Mouse (Mus musculus): Measurements from ENCODE around the gene Trim44.
A peak's percentile ranks its signal among the peaks of the same experiment; 100 is the strongest.

Gene Trim44

GRCm38 (mm10) chr2:102407363-102408184 is at the start of gene Trim44:
Gene Trim44 (minus strand): TSS chr2:102407828.
- DNase-seq (ENCODE audit: low spot score), result no peak

GRCm38 (mm10) chr2:102455126-102455525 is 47.5 kb upstream of the Trim44 start:
- no peak for DNase-seq (ENCODE audit: low spot score)

- DNase-seq (ENCODE audit: low spot score), result no peak
These were observed 45.8 kb upstream of the Trim44 start for GRCm38 (mm10) chr2:102453447-102453846.

GRCm38 (mm10) chr2:102451671-102452549 is 44.3 kb upstream of the Trim44 start, which contains the start of gene Fjx1:
Gene Fjx1 (minus strand): TSS chr2:102452499.
- DNase-seq (ENCODE audit: low spot score), result no peak

- DNase-seq (ENCODE audit: low spot score), result peak; percentile 4
These were observed 43.4 kb upstream of the Trim44 start for GRCm38 (mm10) chr2:102450761-102451670.

- no peak for DNase-seq (ENCODE audit: low spot score)
These were observed 42.7 kb upstream of the Trim44 start for GRCm38 (mm10) chr2:102450248-102450760.

GRCm38 (mm10) chr2:102449630-102450247 is 42.1 kb upstream of the Trim44 start:
- DNase-seq (ENCODE audit: low spot score), result no peak

GRCm38 (mm10) chr2:102449056-102449455 is 41.4 kb upstream of the Trim44 start:
- DNase-seq (ENCODE audit: low spot score), result no peak

- DNase-seq (ENCODE audit: low spot score), result no peak
These were observed 40.2 kb upstream of the Trim44 start for GRCm38 (mm10) chr2:102447831-102448230.

GRCm38 (mm10) chr2:102446851-102447250 is 39.2 kb upstream of the Trim44 start:
- no peak for DNase-seq (ENCODE audit: low spot score)

- no peak for DNase-seq (ENCODE audit: low spot score)
These were observed 29.9 kb upstream of the Trim44 start for GRCm38 (mm10) chr2:102437357-102438030.

GRCm38 (mm10) chr2:102433879-102434278 is 26.3 kb upstream of the Trim44 start:
- DNase-seq (ENCODE audit: low spot score), result no peak

GRCm38 (mm10) chr2:102431084-102431483 is 23.5 kb upstream of the Trim44 start:
- DNase-seq (ENCODE audit: low spot score), result no peak

GRCm38 (mm10) chr2:102427974-102428373 is 20.3 kb upstream of the Trim44 start:
- no peak for DNase-seq (ENCODE audit: low spot score)

GRCm38 (mm10) chr2:102426434-102426833 is 18.8 kb upstream of the Trim44 start:
- DNase-seq (ENCODE audit: low spot score), result no peak

- DNase-seq (ENCODE audit: low spot score), result no peak
These were observed 8.6 kb upstream of the Trim44 start for GRCm38 (mm10) chr2:102416149-102416743.

GRCm38 (mm10) chr2:102412738-102413137 is 5.1 kb upstream of the Trim44 start:
- DNase-seq (ENCODE audit: low spot score), result no peak

GRCm38 (mm10) chr2:102410615-102411014 is 3.0 kb upstream of the Trim44 start:
- DNase-seq (ENCODE audit: low spot score), result no peak

- no peak for DNase-seq (ENCODE audit: low spot score)
These were observed 2.1 kb upstream of the Trim44 start for GRCm38 (mm10) chr2:102409741-102410140.

Measured in spleen, adult 12 weeks (tissue).